Mouse (Mus musculus) kidney, postnatal 25 days (tissue): ENCODE data around the gene Olfr796.

ENCODE experiments used
- DNase-seq, 2 experiments: peaks; one replicate each; pipeline ENCODE4 v3.0.0; 2021; ENCODE audit warnings: mixed read lengths in 2 of 2

Olfr796 gene

GRCm38 (mm10) chr10:129612470-129612869 is at the start of gene Olfr796:
TSS of gene Olfr796 (minus strand) at chr10:129612570.
- no peak for DNase-seq

- no peak for DNase-seq
Observed at GRCm38 (mm10) chr10:129657394-129657793, 45.0 kb upstream of the Olfr796 start, which contains the start of gene Olfr800. TSS of gene Olfr800 (plus strand) at chr10:129657694.

- DNase-seq: no peak
Observed at GRCm38 (mm10) chr10:129651763-129652162, 39.4 kb upstream of the Olfr796 start.

GRCm38 (mm10) chr10:129637184-129637583 is 24.8 kb upstream of the Olfr796 start, which contains the start of gene Olfr799:
TSS of gene Olfr799 (plus strand) at chr10:129637484.
- DNase-seq: no peak

- no peak for DNase-seq
Observed at GRCm38 (mm10) chr10:129627834-129628233, 15.5 kb upstream of the Olfr796 start, which contains the start of gene Olfr798. TSS of gene Olfr798 (minus strand) at chr10:129627934.

- DNase-seq: no peak
Observed at GRCm38 (mm10) chr10:129623251-129623650, 10.9 kb upstream of the Olfr796 start.

GRCm38 (mm10) chr10:129621724-129622123 is 9.4 kb upstream of the Olfr796 start:
- no peak for DNase-seq

- no peak for DNase-seq
Observed at GRCm38 (mm10) chr10:129577066-129577465, 35.3 kb downstream of the Olfr796 start.

- no peak for DNase-seq
Observed at GRCm38 (mm10) chr10:129567355-129567754, 45.0 kb downstream of the Olfr796 start, which contains the start of gene Olfr794. TSS of gene Olfr794 (plus strand) at chr10:129567655.
